Mouse (Mus musculus): ENCODE data around the gene Agrp. TPM values are rescaled to one million over a fixed set of nuclear protein-coding genes. Genes with fewer than 3 reads are reported as not detected.
"Not testable (repeated sequence)": the region's sequence is repeated elsewhere in the genome, so short reads cannot be mapped to it uniquely, and the experiment has no call there.

Agrp gene
- polyA plus RNA-seq, 1 experiment from 2014 or later: 0.69 TPM

DNA sequence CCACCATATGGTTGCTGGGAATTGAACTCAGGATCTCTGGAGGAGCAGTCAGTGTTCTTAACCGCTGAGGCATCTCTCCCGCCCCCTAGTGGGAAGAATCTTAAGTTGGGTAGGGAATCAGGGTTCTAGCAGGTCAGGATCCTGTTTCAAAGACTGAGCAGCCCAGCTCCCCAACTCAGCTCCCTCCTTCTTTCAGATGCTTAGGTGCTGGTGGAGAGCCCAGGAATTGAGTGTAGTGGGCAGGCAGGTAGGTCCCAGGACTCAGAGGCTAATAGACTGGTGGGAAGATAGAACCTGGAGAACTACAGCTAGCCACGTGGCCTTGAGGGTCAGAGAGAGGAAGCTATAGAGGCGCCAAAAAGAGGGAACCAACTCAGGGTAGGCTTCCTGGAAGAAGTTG is 29.5 kb downstream of the Agrp start:
- ATAC-seq (replicated peaks): no peak
- 40% methylated on average over 4 of the region's 4 CpGs for WGBS
- Histone ChIP-seq H3K36me3 (no peaks in the 10 kb centered on the region), H3K4me2 (replicated peaks) (no peak overlapping the region), H3K4me3 (no peak overlapping the region), H3K27me3 (peaks cover 7% of the 10 kb centered on the region; the same call in 1 of the 2 replicates), H3K9ac (replicated peaks) (no peak overlapping the region), H3K27ac (replicated peaks) (no peak overlapping the region), H3K4me1 (peaks cover 28% of the 10 kb centered on the region), H3K9me3 (no peaks in the 10 kb centered on the region)

DNA sequence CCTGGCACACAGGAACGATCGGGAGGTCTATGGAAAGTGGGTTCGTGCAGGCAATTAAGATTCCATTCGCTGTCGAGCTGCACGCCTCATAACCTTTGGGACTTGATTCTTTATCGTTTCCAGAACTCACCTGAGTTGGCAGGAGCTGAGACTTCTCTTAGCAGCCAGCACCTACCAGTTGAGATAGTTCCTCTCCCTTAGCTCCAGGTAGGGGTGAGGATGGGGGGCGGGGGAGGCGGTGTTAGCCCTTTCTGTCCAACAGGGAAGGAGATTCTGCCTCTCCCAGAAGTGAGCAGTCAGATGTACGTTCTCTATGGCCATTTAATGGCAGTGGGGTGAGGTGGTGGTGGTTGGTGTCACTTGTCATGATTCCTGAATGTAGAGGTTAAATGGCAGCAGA is 30.1 kb downstream of the Agrp start:
- Histone ChIP-seq H3K27ac (replicated peaks) (peak overlapping the region; percentile 92), H3K9ac (replicated peaks) (peak overlapping the region; percentile 89), H3K36me3 (no peaks in the 10 kb centered on the region), H3K9me3 (no peaks in the 10 kb centered on the region), H3K4me3 (peak overlapping the region; percentile 90), H3K4me2 (replicated peaks) (peak overlapping the region; percentile 93), H3K27me3 (peaks cover 1% of the 10 kb centered on the region; the same call in 1 of the 2 replicates), H3K4me1 (peaks cover 28% of the 10 kb centered on the region)
- WGBS: 4% methylated on average over 10 of the region's 10 CpGs
- ATAC-seq (replicated peaks): no peak

DNA sequence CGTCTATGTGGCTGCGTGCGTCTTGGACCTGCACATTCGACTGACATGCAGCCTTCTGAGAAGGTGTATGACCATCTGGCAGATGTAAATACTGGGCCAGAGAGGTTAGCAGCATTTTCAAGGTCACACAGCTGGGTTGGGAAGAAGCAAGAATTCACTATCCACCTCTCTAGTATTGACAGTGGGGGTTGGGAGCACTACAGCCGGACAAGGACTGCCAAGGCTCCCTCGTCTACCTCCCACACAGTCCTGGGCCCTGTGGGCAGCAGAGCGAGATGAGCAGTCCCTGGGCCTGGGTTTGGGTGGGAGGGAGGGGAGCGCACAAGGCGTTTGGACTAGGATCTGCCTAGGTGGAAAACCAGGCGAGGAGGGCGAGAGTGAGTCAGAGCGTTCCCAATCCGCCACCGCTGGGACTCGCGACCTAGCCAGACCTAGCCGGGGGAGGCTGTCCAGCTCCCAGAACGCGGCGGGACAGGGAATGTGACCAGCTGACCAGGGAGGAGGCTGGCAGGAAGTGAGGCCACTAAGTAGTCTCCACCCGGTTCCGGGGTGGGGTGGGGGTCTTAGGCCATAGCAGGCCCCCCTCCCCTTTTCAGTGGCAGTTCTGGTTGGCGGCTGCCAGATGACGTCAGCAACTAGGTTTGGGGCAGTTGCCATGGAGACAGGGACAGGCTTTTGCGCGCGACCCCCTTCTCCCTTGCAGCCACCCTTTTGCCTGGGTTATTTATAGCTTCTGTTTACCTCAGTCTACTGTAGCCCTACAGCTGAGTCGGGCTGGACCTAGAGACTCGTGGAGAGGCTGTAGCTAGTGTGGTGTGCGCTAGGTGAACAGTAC is 30.8 kb downstream of the Agrp start:
- H3K4me1 ChIP-seq: peaks cover 28% of the 10 kb centered on the region
- peak; percentile 68 for ATAC-seq (replicated peaks)
- H3K4me3 ChIP-seq: peak overlapping the region; percentile 90
- H3K4me2 ChIP-seq (replicated peaks): peak overlapping the region; percentile 93
- 2% methylated on average over 30 of the region's 30 CpGs for WGBS
- no peaks in the 10 kb centered on the region for H3K36me3 ChIP-seq
- H3K27ac ChIP-seq (replicated peaks): peak overlapping the region; percentile 92
- H3K9ac ChIP-seq (replicated peaks): peak overlapping the region; percentile 89
- H3K9me3 ChIP-seq: no peaks in the 10 kb centered on the region
- no peaks in the 10 kb centered on the region for H3K27me3 ChIP-seq

DNA sequence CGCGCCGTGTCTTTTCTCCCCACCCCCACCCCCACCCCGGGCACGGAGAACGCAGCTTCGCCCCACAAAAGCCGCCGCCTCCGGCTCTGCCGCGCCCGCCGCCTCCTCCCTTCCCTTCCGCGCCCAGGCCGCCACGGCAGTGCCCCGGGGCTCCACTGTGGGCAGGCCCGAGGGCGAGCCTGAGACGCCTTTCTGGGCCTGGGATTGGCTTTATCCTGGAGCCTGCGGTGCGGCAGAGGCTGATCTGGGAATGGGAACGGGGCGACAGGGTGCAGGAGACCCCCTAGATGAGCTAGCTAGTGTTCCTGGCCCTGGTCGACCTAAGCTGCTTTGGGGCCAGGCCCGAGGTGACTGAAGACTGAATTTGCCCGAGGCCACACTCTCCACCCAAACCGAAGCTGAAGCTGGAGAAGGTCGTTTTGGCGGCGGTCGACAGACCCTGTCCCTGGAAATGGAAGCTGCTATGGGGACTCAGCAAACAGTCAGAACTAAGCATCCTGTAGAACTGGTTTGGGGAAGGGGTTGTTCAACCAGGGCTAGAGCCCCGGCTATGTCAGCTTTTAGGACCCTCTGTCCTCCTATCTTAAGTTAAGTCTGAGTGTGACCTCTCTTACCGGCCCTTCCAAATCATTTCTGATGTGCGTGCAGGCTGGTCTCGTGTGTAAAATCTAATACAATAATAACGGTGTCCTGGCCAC is 31.6 kb downstream of the Agrp start:
- peak overlapping the region; percentile 90 for H3K4me3 ChIP-seq
- H3K4me2 ChIP-seq (replicated peaks): peak overlapping the region; percentile 93
- 2% methylated on average over 34 of the region's 39 CpGs for WGBS
- no peaks in the 10 kb centered on the region for H3K27me3 ChIP-seq
- H3K27ac ChIP-seq (replicated peaks): peak overlapping the region; percentile 92
- ATAC-seq (replicated peaks): peak; percentile 43
- H3K9me3 ChIP-seq: no peaks in the 10 kb centered on the region
- H3K9ac ChIP-seq (replicated peaks): peak overlapping the region; percentile 89
- H3K4me1 ChIP-seq: peaks cover 28% of the 10 kb centered on the region
- H3K36me3 ChIP-seq: no peaks in the 10 kb centered on the region

- peak; percentile 84 for ATAC-seq (replicated peaks)
- 4% methylated on average over 27 of the region's 42 CpGs for WGBS
- H3K9ac ChIP-seq (replicated peaks): peak within 1 kb of the TSS; percentile 89
Observed at GRCm38 (mm10) chr8:105604804-105605381, 32.3 kb downstream of the Agrp start, which contains the start of gene Ripor1. Gene Ripor1, plus strand, starts transcription at chr8:105605255.

GRCm38 (mm10) chr8:105602540-105602939 is 34.7 kb downstream of the Agrp start:
- not testable (repeated sequence) for H3K9ac ChIP-seq (replicated peaks); H3K9me3 ChIP-seq; ATAC-seq (replicated peaks); H3K4me3 ChIP-seq; H3K27ac ChIP-seq (replicated peaks); H3K36me3 ChIP-seq; H3K27me3 ChIP-seq; H3K4me2 ChIP-seq (replicated peaks)
- H3K4me1 ChIP-seq: peaks cover 25% of the 10 kb centered on the region
- 65% methylated on average over 3 of the region's 3 CpGs for WGBS

More at GRCm38 (mm10) chr8:105604804-105605381, 32.3 kb downstream of the Agrp start, which contains the start of gene Ripor1:
- Histone ChIP-seq H3K4me2 (replicated peaks) (peak within 1 kb of the TSS; percentile 93), H3K9me3 (no peaks in the 10 kb centered on the region), H3K36me3 (no peaks in the 10 kb centered on the region), H3K27ac (replicated peaks) (peak within 1 kb of the TSS; percentile 92), H3K4me3 (peak within 1 kb of the TSS; percentile 90), H3K27me3 (no peaks in the 10 kb centered on the region), H3K4me1 (peaks cover 28% of the 10 kb centered on the region)

- ATAC-seq (replicated peaks): no peak
- Histone ChIP-seq H3K4me1 (peaks cover 12% of the 10 kb centered on the region), H3K4me2 (replicated peaks) (no peak overlapping the region), H3K9me3 (no peaks in the 10 kb centered on the region), H3K4me3 (no peak overlapping the region), H3K36me3 (no peaks in the 10 kb centered on the region), H3K27ac (replicated peaks) (no peak overlapping the region), H3K27me3 (no peaks in the 10 kb centered on the region), H3K9ac (replicated peaks) (no peak overlapping the region)
- 73% methylated on average over 5 of the region's 5 CpGs for WGBS
Observed at GRCm38 (mm10) chr8:105601301-105601700, 35.9 kb downstream of the Agrp start.

DNA sequence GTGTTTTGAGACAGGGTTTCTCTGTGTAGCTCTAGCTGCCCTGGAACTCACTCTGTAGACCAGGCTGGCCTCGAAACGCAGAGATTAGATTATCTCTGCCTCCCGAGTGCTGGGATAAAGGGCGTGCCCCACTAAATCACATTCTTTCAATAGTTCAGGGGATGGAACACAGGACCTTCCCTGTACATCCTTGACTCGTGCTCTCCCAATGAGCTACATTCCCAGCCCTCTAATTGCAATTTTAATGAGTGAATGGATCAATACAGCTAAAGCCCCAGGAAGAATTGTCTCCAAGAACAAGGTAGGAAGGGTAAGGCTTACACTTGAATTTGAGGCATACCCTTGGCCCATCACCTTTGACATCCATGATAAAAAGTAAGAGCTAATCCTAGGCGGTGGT is 38.4 kb downstream of the Agrp start:
- Histone ChIP-seq H3K9me3 (no peaks in the 10 kb centered on the region), H3K4me1 (peaks cover 3% of the 10 kb centered on the region; the same call in 1 of the 2 replicates), H3K36me3 (no peaks in the 10 kb centered on the region), H3K27me3 (no peaks in the 10 kb centered on the region), H3K4me3 (no peak overlapping the region), H3K4me2 (replicated peaks) (no peak overlapping the region), H3K27ac (replicated peaks) (no peak overlapping the region), H3K9ac (replicated peaks) (no peak overlapping the region)
- no peak for ATAC-seq (replicated peaks)
- WGBS: 82% methylated on average over 6 of the region's 6 CpGs

DNA sequence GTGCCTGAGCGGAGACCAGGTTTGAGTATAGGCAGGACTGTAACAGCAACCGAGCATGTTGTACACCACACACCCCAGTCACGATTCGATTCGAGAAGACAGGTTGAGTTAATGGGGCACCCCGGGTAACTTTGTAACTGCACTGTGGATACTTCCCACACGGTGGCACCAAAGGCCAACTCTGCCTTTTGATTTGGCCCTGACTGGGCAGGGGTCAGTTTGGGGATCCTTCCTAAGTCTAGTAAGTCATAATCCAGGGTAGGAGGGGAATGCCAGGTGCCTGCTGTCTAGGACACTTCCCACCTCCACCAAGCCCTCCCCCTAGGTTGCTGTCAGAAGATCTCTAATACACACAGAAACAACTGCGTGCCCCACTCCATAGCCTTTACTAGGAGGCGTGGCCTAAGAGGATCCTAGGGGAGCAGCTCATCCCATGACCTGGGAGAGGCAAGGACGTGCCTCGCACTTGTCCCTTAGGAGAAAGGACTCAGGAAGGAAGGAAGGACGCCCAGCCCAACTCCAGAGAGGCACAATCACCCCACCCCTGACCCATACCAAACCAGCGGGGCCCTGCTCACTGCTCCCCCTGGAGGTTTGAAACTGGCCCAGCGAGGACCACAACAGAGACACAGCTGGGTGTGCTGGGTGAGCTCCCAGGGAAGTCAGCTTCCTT is 40.7 kb downstream of the Agrp start:
- H3K4me1 ChIP-seq: peaks cover 5% of the 10 kb centered on the region; the same call in 1 of the 2 replicates
- 2% methylated on average over 14 of the region's 14 CpGs for WGBS
- H3K4me2 ChIP-seq (replicated peaks): no peak overlapping the region; the same call in 1 of the 2 replicates
- no peak overlapping the region for H3K27ac ChIP-seq (replicated peaks)
- H3K9me3 ChIP-seq: no peaks in the 10 kb centered on the region
- no peak overlapping the region for H3K4me3 ChIP-seq
- 0 out of 2 replicates have a peak, but pooled peaks have one; percentile 29 for ATAC-seq (replicated peaks)
- no peak overlapping the region for H3K9ac ChIP-seq (replicated peaks)
- H3K36me3 ChIP-seq: no peaks in the 10 kb centered on the region
- no peaks in the 10 kb centered on the region for H3K27me3 ChIP-seq

DNA sequence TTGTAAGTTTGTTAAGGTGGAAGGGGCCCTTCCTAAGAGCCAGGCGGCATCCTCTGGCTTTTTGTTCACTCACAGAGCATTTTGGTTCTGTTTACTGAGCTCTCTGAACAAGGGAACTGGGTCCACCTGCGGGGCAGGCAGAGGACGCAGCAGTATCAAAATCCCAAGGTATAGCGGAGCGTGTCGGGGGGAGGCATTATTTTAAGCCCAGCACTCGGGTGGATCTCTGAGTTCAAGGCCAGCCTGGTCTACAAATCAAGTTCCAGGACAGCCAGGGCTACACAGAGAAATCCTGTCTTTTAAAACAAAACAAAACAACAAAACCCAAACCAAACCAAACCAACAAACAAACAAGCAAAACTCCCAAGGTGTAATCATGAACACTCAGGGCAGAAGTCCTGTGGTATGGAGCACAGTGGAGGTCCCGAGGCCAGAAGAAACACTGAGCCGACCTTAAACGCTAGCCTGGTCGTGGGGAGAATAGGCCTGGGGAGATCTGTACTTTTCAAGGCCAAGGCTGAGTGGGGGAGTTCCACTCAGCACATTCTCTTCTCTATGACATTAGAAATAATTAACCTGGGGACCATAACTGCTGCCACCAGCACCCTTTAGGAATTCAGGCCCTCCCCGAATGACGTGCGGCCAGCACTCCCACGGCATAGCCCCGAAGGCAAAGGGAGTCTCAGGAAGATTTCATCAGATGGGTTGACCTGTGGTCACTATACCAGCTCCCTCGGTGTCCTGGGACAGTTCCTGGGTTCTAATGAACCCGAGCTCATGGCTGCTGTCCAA is 42.5 kb downstream of the Agrp start:
- Histone ChIP-seq H3K4me2 (replicated peaks) (no peak overlapping the region), H3K27ac (replicated peaks) (no peak overlapping the region), H3K4me1 (peaks cover 5% of the 10 kb centered on the region; the same call in 1 of the 2 replicates)

DNA sequence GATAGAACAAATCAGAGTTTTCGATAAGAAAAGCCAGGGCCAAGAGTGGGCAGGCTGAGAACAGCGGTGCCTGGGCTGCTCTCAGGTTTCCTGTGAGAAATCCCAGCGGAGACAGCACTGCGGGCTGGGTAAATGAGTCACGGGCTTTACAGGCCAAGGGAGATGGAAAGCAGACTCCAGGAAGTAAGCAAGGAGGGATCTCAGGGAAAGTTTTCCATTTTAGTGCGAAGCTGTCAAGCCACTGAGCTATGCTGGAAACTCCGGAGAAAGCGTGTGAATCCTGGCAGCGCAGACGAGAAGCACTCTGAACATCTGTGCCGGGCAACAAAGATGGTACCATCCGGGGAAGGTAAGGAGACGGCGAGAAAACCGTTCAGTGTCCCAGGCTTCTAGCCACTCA is 43.3 kb downstream of the Agrp start:
- no peaks in the 10 kb centered on the region for H3K9me3 ChIP-seq
- no peaks in the 10 kb centered on the region for H3K27me3 ChIP-seq
- H3K36me3 ChIP-seq: no peaks in the 10 kb centered on the region
- WGBS: 26% methylated on average over 15 of the region's 15 CpGs
- no peak for ATAC-seq (replicated peaks)
- H3K27ac ChIP-seq (replicated peaks): no peak overlapping the region
- H3K9ac ChIP-seq (replicated peaks): no peak overlapping the region
- H3K4me2 ChIP-seq (replicated peaks): no peak overlapping the region
- H3K4me1 ChIP-seq: peaks cover 5% of the 10 kb centered on the region; the same call in 1 of the 2 replicates
- no peak overlapping the region for H3K4me3 ChIP-seq

More for the DNA sequence above, 42.5 kb downstream of the Agrp start:
- Histone ChIP-seq H3K27me3 (no peaks in the 10 kb centered on the region), H3K9ac (replicated peaks) (no peak overlapping the region), H3K4me3 (no peak overlapping the region), H3K36me3 (no peaks in the 10 kb centered on the region), H3K9me3 (no peaks in the 10 kb centered on the region)
- no peak for ATAC-seq (replicated peaks)
- 82% methylated on average over 18 of the region's 18 CpGs for WGBS
